Mouse (Mus musculus) heart, postnatal 36 days (tissue): Measurements from ENCODE around the gene Tchp. TPM values are rescaled to one million over a fixed set of nuclear protein-coding genes. Genes with fewer than 3 reads are reported as not detected.

Experiments
- DNase-seq, 2 experiments: peaks; one replicate each; pipeline ENCODE4 v3.0.0; 2021 to 2022
- intact Hi-C: fragments of 180-260 bp; cut with DNase I; formaldehyde crosslinking; loops from one replicate; pipeline ENCODE4 v1.15.1; 2025
- total RNA-seq, 2 experiments: library from RNA; stranded (reverse); gene quantifications; 2 replicates each; pipeline ENCODE4 v1.2.3; 2021

Tchp gene
- total RNA-seq, 2 experiments from 2014 or later: 3.7 to 5.4 TPM

DNA sequence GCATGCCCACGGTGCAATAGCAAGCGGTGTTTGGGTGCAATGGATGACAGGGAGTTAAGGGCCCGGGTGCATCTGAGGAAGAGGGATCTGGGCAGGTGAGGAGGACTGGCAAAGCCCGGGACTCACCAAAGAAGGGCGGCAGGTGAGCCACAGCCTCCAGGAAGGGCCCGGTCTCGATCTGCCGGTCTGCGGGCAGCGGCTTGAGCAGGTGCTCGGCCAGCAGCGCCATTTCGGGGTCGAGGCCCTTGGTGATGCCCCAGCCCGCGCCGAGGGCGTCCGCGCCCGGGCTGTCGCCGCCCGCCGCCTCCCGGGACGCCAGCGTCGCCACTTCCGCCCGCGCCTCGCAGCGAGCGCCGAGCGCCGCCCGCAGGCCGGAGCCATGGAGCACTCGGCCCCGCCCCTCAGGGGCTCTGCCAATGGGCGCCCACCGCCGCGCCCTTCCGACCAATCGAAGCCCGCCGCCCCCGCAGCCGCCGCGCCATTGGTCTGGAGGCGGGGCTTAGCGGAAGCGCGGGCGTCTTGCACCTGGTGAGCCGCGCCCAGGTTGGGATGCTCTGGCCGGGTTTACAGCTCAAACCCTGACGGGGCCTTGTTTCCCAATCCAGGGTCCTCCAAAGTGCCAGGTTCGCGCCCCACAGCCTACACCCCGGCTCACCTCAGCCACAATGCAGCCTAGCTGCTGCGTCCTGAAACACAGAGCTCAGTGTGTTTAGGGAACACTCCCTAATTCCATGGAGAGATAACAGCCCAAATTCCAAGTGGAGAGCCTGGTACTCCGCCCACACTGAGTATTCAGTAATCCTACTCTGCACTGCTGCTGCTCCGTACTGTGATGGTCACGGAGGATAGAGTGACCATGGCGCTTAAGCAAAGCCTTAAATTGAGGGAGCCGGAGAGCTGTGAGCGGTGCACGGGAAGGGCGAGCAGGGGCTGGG lies 16.7 kb upstream of the Tchp start, which contains the start of gene Gltp:
Gene Gltp (minus strand): TSS at position 352 of the 935 bp plus-strand sequence.
- intact Hi-C loops: loop anchor here (2.0 kb wide), 1 partner anchor 22 kb away; no protein-coding TSS in a partner anchor

DNA sequence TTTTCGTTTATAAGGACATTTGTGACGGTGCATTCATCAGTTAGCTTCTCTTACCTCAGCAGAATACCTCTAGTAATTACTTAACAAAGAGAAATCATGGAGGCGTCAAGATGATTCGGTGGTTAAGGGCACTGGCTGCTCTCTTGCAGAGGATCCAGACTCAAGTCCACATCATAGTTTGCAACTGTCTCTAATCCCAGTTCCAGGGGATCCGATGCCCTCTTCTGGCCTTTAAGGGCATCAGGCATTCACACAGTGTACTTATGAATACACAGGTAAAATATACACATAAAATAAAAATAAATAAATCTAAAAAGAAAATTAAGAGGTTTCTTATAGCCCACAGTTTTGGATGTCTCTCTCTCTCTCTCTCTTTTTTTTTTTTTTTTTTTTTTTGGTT lies 11.8 kb upstream of the Tchp start:
- no peak for DNase-seq
- intact Hi-C loops: no loop called here

More for the DNA sequence above, 16.7 kb upstream of the Tchp start, which contains the start of gene Gltp:
- DNase-seq: peak; percentile 90 to 91

- intact Hi-C loops: no loop called here
- no peak for DNase-seq
Observed at GRCm38 (mm10) chr5:114696939-114697338, 10.6 kb upstream of the Tchp start.

GRCm38 (mm10) chr5:114698044-114698746 lies 9.4 kb upstream of the Tchp start:
- peak; percentile 48 to 58 for DNase-seq
- intact Hi-C loops: no loop called here

GRCm38 (mm10) chr5:114699015-114699414 lies 8.5 kb upstream of the Tchp start:
- intact Hi-C loops: no loop called here
- peak; percentile 25 to 38 for DNase-seq

DNA sequence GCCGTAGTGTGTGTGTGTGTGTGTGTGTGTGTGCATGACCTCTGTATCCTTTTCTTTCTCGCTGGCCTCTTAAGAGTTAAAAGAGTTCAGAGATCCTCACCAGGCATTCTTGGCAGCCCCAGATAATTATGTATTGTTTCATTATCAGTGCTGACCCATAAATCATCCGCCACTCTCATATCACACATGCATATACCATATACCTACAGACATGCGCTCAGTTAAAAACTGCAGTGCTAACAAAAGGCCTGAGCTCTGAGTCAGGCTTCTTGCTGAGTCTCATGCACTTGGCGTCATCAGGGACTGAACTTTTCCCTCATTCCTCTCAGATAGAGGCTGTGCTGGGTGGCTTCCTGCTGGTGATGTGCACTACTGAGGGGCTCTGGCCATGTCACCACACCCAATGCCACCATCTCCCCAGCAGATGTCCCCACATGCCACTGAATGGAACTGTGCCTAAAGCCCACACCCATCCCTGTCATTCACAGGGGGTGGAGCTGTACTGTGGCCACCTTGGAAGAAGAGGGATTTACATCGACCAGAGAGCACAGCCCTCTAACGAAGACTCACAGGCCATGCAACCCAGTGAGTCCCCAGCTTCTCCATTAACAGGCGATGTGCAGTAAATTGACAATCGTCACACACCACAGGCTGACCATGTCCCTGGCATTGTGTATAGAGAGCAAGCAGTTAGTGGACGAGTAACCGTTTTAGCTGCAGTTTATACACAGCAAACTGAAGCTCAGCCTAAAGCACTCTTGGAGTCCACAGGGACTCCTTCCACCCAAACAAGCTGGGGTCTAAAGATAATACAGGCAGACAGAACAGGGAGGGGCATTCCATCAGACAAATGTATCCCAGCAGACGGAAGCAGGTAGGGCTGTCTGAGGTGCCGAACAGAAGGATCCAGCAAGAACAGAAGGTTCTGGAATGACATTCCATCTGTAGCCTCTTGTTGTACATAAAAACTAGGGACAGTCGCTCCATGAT lies 4.9 kb upstream of the Tchp start:
- intact Hi-C loops: no loop called here
- no peak for DNase-seq

GRCm38 (mm10) chr5:114708491-114708890 lies 931 bp downstream of the Tchp start:
- no peak for DNase-seq
- intact Hi-C loops: loop anchor here (1.0 to 5.0 kb wide), 4 partner anchors 30 to 149 kb away; partner anchors contain the start of genes Ankrd13a and Gm9936

DNA sequence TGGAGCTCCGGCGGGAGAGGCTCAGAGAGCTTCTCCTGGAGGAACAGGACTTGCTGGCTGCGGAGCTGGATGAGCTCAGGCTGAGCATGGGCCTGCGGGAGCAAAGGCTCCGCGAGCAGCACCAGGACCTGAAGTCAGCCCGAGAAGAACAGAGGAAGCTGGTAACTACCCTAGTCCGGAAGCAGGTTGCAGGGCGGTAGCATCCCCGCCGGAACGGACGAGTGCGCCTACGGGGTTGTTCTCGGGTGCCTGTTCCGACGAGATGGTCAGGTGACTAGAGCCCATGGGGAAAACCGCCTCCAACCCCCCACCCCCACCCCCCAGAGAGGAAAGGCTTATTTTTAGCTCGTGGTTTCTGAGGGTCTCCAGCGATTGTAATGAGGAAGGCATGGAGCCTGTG lies 1.8 kb downstream of the Tchp start:
- intact Hi-C loops: loop anchor here (2.0 to 5.0 kb wide), 3 partner anchors 29 to 148 kb away; partner anchors contain the start of genes Ankrd13a and Gm9936
- no peak for DNase-seq

- DNase-seq: no peak
- intact Hi-C loops: loop anchor here (5.0 kb wide), 1 partner anchor 38 kb away; no protein-coding TSS in a partner anchor
Observed at GRCm38 (mm10) chr5:114714551-114714950, 7.0 kb downstream of the Tchp start.

DNA sequence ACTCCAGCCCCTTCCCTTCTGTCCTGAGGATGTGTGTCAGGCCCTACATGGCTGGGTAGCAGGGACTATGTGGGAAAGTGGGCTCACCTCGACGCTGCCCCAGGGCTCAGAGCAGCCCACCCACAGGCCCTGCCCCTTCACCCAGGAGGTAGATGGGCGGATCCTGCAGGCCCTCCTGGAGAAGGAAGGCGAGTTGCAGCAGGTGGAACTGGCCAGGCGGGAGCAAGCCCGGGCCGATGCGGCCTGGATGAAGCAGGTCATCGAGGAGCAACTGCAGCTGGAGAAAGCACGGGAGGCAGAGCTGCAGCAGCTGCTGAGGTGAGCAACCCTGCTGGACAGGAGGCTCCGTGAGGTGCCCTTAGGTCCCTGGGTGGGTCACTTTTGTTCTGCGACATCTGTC lies 9.7 kb downstream of the Tchp start:
- intact Hi-C loops: no loop called here
- no peak for DNase-seq

- intact Hi-C loops: no loop called here
- no peak for DNase-seq
Observed at GRCm38 (mm10) chr5:114717937-114718336, 10.4 kb downstream of the Tchp start.

DNA sequence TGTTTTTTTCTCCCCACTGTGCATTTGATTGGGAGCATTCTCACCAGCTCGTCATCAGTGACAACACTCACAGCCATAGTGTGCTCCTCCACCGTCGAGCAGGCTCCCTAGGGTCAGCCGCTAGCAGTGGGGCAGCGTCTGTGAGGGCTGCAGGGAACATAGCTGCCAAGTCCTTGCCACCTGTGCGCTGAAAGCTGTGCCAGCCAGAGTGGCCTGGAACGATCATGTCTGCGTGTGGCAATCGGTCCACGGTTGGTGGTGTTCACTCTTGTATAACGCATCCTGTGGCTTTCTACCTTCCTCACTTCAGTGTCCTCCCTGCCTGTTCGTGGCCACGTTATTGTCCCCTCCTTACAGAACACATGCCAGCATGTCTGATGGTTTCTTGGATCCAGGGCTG lies 10.9 kb downstream of the Tchp start:
- DNase-seq: no peak
- intact Hi-C loops: no loop called here

DNA sequence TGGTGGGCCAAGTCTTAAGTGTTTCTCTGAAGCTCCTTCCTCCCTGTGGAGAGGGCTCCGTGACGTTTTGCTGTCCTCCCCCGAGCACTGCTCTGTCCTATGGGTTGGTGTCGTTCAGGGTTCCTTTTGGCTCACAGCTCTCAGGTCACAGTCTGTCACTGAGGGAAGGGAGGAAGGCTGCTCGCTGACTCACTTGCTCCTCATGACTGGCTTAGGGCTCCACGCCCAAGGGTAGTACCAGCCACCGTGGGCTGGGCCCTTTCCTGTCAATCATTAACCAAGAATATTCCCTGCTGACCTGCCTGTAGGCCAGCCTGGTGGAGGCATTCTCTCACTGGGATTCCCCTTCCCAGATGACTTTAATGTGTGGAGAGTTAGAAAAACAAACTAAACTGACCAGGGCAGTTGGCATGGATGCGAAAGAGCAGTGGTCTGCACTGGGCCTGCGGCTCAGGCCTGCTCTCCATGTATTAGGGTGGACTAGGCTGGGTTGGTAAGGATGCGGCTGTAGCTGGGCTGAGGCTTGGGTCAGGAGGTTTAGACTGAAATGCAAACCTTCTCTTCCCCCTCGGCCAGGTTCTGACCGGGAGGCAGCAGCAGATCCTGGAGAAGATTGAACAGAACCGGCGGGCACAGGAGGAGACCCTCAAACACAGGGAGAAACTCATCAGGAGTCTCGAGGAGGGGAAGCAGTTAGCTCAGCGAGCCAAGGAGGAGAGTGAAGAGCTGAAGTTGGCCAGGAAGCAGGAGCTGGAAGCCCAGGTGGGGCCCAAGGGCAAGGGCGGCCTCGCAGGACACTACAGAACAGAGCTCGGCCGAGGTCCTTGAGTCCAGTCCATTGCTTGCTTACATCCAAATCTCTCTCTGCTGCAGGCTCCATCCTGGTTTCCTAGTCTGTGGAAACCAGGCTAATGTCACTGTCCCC lies 11.7 kb downstream of the Tchp start:
- intact Hi-C loops: no loop called here
- DNase-seq: no peak

- intact Hi-C loops: no loop called here
- DNase-seq: no peak
Observed at GRCm38 (mm10) chr5:114719928-114720270, 12.3 kb downstream of the Tchp start.

DNA sequence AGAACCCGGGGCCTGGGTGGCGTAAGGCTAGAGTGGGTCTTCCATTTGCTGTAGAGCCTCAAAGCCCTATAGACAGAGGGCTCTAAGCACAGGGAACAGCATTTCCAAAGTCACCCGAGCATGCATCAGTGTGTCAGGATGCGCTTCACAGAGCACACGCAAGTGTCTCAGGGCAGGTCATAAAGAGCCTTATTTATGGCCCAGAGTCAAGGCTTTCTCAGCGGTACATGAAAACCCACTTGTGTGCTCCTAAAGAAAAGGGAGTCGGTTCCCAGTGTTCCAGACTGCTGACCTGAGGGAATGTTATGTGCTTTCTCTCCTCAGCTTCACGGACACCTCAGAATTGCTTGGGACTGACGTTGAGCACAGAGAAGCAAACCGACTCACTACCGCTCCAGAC lies 13.2 kb downstream of the Tchp start:
- intact Hi-C loops: no loop called here

DNA sequence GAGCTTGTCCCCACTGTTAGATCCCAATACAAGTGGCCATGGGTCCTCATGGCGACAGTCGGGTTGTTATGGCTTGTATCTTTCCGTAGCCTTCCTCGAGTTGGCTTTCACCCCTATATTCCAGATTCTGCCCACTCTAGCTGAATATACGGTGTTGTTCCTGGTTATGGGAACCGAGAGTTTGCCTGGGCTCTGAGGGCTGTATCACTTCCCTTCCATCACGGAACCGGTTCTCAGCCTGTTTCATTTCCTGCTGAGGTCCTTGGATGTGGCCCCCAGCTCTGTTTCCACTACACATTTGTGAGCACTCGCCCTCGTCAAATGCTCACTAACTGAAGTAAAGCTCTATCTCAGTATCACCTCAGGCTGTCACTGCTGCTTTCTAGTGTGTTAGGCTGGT lies 14.4 kb downstream of the Tchp start:
- no peak for DNase-seq
- intact Hi-C loops: no loop called here

More for the DNA sequence above, 13.2 kb downstream of the Tchp start:
- no peak for DNase-seq

GRCm38 (mm10) chr5:114722846-114723245 lies 15.3 kb downstream of the Tchp start:
- intact Hi-C loops: no loop called here
- DNase-seq: no peak

- intact Hi-C loops: no loop called here
- peak; percentile 29 to 33 for DNase-seq
Observed at GRCm38 (mm10) chr5:114728160-114728559, 20.6 kb downstream of the Tchp start.

GRCm38 (mm10) chr5:114730129-114730528 lies 22.6 kb downstream of the Tchp start:
- intact Hi-C loops: no loop called here
- no peak for DNase-seq
